Mouse (Mus musculus) bone marrow macrophage, adult 2 months (primary cell): ENCODE results near the gene Rnf222.

Source experiments
- CTCF ChIP-seq: IDR thresholded peaks from 2 replicates; pipeline ENCODE4 v1.5.1; 2012; ENCODE audit warnings: low read depth, mild to moderate bottlenecking, low read length, moderate library complexity
- POLR2A ChIP-seq: IDR thresholded peaks from 2 replicates; pipeline ENCODE4 v1.6.1; 2012; ENCODE audit warnings: mild to moderate bottlenecking, low read depth, low read length, borderline replicate concordance

- TF ChIP-seq POLR2A (no peak), CTCF (no peak)
Measured at GRCm38 (mm10) chr11:68897838-68898237, 9.5 kb downstream of the Rnf222 start.
